ENCODE assay signal across 9 mouse cellular contexts in the genomic region with DNA sequence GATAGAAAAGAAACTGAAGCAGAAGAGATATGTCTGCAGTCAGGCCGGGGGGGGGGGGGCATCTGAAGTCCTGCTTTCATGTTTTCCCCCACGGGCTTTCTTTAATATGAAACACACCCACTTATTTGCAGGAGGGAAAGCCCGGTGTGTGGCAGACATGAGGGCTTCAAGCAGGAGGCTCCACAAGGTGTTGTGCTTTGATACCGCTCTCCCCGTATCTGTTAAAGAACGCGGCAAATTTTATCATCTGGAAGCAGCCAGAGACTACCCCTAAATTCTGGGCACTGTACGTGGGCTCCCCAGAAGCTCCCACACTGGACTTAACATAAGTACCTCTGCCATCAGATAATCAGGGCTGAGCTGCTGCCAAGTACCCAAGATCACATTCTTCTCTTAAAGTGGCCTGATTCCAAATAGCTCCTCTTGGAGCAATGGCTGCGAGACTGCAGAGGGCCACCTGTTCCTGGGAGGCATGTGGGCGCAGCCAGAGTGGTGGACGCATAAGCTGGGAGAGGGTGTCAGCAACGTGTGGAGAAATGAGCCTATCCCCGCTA. TPM values are rescaled to one million over a fixed set of nuclear protein-coding genes. Genes with fewer than 3 reads are reported as not detected.
DNase-seq lines count a peak whose midpoint lies in the region; ATAC-seq and TF ChIP-seq lines count a peak whose summit lies in the region.
"Had no signal": no experiment of that assay in that cellular context is flagged by ENCODE, and none has a peak within 500 bp of the region (broad histone marks: within the 10 kb centered on the region; RNA-seq: fewer than 3 reads in every experiment).

No protein-coding gene starts in this region.

- TF ChIP-seq CTCF in G1E (IDR thresholded peaks at IDR 0.05; ENCODE audit: low read depth, low read length): no peak

- intact Hi-C loops in heart, postnatal 36 days (cut with DNase I): no loop called here

- DNase-seq in heart, postnatal 36 days: no peak
- peak; percentile 81 for DNase-seq in G1E (ENCODE audit: low spot score)
- DNase-seq in cerebellum, adult 18-20 months: peak; percentile 61 to 62
- DNase-seq in testis, postnatal 14 days (ENCODE audit: low spot score): no peak
- DNase-seq in kidney, adult 11 months: no peak
- no peak for DNase-seq in adrenal gland, postnatal 36 days
- DNase-seq: kidney, postnatal 4 days had no signal

- no peaks in the 10 kb centered on the region for H3K27me3 ChIP-seq in heart, embryonic 16.5 days (ENCODE audit: control insufficient read depth, insufficient read depth, low read length)
- H3K27me3 ChIP-seq in G1E (ENCODE audit: insufficient read depth, low read length): no peaks in the 10 kb centered on the region
- H3K27me3 ChIP-seq in liver, embryonic 12.5 days (replicated peaks): no peaks in the 10 kb centered on the region

- H3K36me3 ChIP-seq in heart, embryonic 16.5 days (ENCODE audit: control insufficient read depth, insufficient read depth): no peaks in the 10 kb centered on the region
- peaks cover 54% of the 10 kb centered on the region for H3K36me3 ChIP-seq in G1E (replicated peaks)
- H3K36me3 ChIP-seq in liver, embryonic 12.5 days: peaks cover 44% of the 10 kb centered on the region

- peak overlapping the region; percentile 12; the same call in 1 of the 2 replicates for H3K27ac ChIP-seq in heart, embryonic 16.5 days (ENCODE audit: low read length)
- H3K27ac ChIP-seq in liver, embryonic 12.5 days: peak overlapping the region; percentile 94

- 33% methylated on average over 13 of the region's 13 CpGs for WGBS in heart, embryonic 16.5 days
- WGBS in liver, embryonic 12.5 days (ENCODE audit: insufficient replicate concordance): 26% methylated on average over 13 of the region's 13 CpGs

- H3K9ac ChIP-seq in heart, embryonic 16.5 days (ENCODE audit: low read length): peak overlapping the region; percentile 2; the same call in 1 of the 2 replicates
- peak overlapping the region; percentile 77 for H3K9ac ChIP-seq in liver, embryonic 12.5 days

- H3K4me2 ChIP-seq in heart, embryonic 16.5 days (ENCODE audit: low read depth, low read length): peak overlapping the region; percentile 37
- peak overlapping the region; percentile 70 for H3K4me2 ChIP-seq in liver, embryonic 12.5 days

- no peak overlapping the region for H3K4me3 ChIP-seq in heart, embryonic 16.5 days (ENCODE audit: low read length)
- peak overlapping the region; percentile 60; the same call in 1 of the 2 replicates for H3K4me3 ChIP-seq in G1E (ENCODE audit: low read depth, low read length)
- peak overlapping the region; percentile 30 for H3K4me3 ChIP-seq in liver, embryonic 12.5 days

- H3K9me3 ChIP-seq in heart, embryonic 16.5 days (replicated peaks; ENCODE audit: control insufficient read depth, low read length): no peaks in the 10 kb centered on the region
- H3K9me3 ChIP-seq in G1E (replicated peaks): no peaks in the 10 kb centered on the region
- H3K9me3 ChIP-seq in liver, embryonic 12.5 days (replicated peaks): no peaks in the 10 kb centered on the region

- ATAC-seq in heart, embryonic 16.5 days (replicated peaks; ENCODE audit: extremely low read depth, insufficient read depth, low FRiP score): peak; percentile 38; the same call in 1 of the 2 replicates
- ATAC-seq in G1E (ENCODE audit: extremely low read depth, insufficient number of reproducible peaks, low FRiP score, poor library complexity, severe bottlenecking): peak; percentile 58
- ATAC-seq in liver, embryonic 12.5 days: peak; percentile 83

- H3K4me1 ChIP-seq in heart, embryonic 16.5 days (ENCODE audit: control insufficient read depth, insufficient read depth, low read length): peaks cover 41% of the 10 kb centered on the region
- H3K4me1 ChIP-seq in G1E (ENCODE audit: insufficient read depth, low read depth, low read length): peaks cover 86% of the 10 kb centered on the region
- H3K4me1 ChIP-seq in liver, embryonic 12.5 days: peaks cover 97% of the 10 kb centered on the region

RNA-seq across cellular contexts. Expression of a gene that starts 39.7 kb away (rescaled TPM):
- 6.0 and 7.7 TPM in 2 replicates for polyA plus RNA-seq in heart, embryonic 16.5 days (2015; fragmentation: Nextera tagmentation; extraction: Ambion mirVana)
- 10 to 100 TPM; 88.4 to 94.2 TPM for total RNA-seq in heart, postnatal 36 days (2021)
- total RNA-seq in G1E (2014; fragmentation: Nextera tagmentation): 151 and 231 TPM in 2 replicates
- total RNA-seq in G1E (2017): 64.1 and 78.7 TPM in 2 replicates
- polyA plus RNA-seq in G1E (2012): 158 and 169 TPM in 2 replicates
- polyA plus RNA-seq in liver, embryonic 12.5 days (2016; fragmentation: Nextera tagmentation; extraction: Ambion mirVana): 83.5 and 94.6 TPM in 2 replicates
- 10 to 100 TPM; 18.7 to 59.4 TPM for total RNA-seq in adrenal gland, postnatal 36 days (2021)

Comparison
In these comparisons a context has a peak if more than half of its experiments do, and no peak if none do; other contexts are left out.
1. DNase-seq: peak in G1E (single experiment) and cerebellum, adult 18-20 months (2 of 2); none in heart, postnatal 36 days (0 of 2), testis, postnatal 14 days (single experiment), kidney, adult 11 months (single experiment) and adrenal gland, postnatal 36 days (0 of 2).
2. Peak in every context shown above with its lines, with median percentiles within 50 percentile points of each other: ATAC-seq.